Mouse (Mus musculus) MEL-GATA-1-ER (cell line): ENCODE results near the gene Arhgap6.

Experiments
- DNase-seq: peaks from one replicate; pipeline ENCODE4 v3.0.0-alpha.2; 2012; ENCODE audit warnings: low read depth; ENCODE audit errors: extremely low read depth

Gene Arhgap6

GRCm38 (mm10) chrX:168794974-168795858, at the start of gene Arhgap6:
Gene Arhgap6 (plus strand): TSS chrX:168795099.
- DNase-seq, result no peak

- no peak for DNase-seq
These were observed 47.9 kb upstream of the Arhgap6 start for GRCm38 (mm10) chrX:168747011-168747410.

DNA sequence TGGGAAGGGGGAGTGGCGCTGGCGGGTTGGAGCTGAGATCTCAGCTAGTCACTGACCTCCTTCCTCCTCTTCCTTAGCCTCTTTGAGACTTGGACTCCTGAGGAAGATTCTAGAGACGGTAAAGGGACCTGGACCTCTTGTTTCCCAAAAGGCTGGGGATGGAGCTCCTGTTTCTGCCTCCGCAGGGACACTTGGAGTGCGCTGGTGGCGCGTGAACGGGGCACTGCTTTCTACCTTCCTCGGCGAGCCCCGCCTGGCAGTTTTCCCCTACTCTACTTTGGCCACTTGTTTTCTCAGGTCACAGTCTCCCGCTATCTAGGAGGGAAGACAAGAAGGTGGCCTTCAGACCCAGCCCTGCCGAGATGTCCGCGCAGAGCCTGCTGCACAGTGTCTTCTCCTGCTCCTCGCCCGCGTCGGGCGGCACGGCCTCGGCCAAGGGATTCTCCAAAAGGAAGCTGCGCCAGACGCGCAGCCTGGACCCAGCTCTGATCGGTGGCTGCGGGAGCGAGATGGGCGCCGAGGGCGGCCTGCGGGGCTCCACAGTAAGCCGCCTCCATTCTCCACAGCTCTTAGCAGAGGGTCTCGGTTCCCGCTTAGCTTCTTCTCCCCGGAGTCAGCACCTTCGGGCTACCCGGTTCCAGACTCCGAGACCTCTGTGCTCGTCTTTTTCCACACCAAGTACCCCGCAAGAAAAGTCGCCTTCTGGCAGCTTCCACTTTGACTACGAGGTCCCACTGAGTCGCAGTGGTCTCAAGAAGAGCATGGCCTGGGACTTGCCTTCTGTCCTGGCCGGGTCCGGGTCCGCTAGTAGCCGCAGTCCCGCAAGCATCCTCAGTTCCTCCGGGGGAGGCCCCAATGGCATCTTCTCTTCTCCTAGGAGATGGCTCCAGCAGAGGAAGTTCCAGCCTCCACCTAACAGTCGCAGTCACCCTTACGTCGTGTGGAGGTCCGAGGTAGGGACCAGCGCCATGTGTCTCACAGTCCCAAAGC, 1.3 kb downstream of the Arhgap6 start:
- DNase-seq, result no peak

DNA sequence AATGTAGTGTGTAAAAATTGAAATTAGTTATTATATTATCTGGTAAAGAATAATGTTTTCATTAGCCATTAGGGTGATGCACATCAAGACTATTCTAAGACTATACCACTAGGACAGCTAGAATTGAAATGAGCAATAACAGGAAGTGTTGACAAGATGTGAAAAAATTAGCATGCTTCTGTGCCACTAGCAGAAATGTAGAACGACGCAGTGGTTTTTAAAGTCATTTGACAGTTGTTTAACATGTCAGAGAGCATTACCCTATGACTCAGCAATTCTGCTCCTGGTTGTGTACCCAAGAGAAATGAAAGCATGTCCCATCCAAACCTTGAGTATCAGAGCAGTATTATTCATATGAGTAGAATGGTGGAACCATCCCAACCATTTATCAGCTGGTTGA, 9.8 kb downstream of the Arhgap6 start:
- DNase-seq, result no peak

GRCm38 (mm10) chrX:168810513-168811265, 15.8 kb downstream of the Arhgap6 start:
- DNase-seq, result no peak

- peak; percentile 5 for DNase-seq
These were observed 24.0 kb downstream of the Arhgap6 start for GRCm38 (mm10) chrX:168818858-168819257.

DNA sequence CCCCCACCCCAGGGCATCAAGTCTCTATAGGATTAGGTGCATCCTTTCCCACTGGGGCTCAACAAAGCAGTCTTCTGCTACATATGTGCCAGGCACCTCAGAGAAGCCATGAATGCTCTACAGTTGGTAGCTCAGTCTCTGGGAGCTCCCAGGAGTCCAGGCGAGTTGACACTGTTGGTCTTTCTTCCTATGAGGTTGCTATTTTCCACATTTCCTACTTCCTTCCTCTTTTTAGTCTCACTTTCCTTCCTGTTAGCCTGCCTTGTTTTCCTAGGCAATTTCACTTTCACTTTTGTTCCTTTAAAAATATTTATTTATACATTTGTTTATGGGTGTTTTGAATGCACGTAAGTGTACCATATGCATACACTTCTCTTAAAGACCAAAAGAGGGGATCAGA, 29.3 kb downstream of the Arhgap6 start:
- no peak for DNase-seq

DNA sequence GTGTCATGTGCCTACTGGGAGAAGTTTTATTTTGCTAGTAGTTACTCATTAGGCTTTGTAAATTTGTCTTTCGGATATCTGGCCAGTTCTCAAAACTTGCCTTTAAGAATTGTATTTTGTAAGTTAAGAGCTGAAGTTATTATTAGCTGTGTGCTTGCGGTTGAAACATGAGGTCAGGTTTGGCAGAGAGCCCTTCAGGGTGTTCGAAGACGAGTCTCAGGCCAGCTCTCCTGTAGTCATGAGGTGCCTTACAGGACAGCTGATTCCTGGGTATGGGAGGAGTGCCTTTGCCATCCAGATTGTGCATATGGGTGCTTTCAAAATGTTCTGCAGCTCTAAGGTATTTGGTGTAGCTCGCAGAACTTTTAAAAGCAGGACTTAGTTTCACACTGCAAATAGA, 37.4 kb downstream of the Arhgap6 start:
- no peak for DNase-seq

DNA sequence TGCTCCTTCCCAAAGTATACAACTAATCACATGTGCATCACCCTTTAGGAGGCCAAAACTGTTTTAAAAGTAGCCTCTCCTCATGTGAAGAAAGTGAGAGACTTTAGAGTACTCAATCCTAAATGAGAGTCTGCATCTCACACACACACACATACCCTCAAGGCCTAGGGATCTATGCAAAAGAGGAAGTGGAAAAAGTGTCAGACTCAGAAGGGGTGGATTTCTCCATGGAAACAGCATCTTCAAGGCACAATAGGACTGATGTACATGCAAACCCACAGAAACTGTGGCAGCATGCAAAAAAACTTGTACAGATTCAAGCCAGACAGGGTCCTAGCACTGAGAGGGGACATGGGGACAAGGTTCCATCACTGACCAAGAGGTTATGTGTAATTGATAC, 53.2 kb downstream of the Arhgap6 start:
- DNase-seq, result no peak

GRCm38 (mm10) chrX:168874688-168875087, 79.8 kb downstream of the Arhgap6 start:
- DNase-seq, result no peak

- DNase-seq, result no peak
These were observed 108.7 kb downstream of the Arhgap6 start for GRCm38 (mm10) chrX:168903557-168903956.

- DNase-seq, result no peak
These were observed 109.2 kb downstream of the Arhgap6 start for GRCm38 (mm10) chrX:168904086-168904485.

DNA sequence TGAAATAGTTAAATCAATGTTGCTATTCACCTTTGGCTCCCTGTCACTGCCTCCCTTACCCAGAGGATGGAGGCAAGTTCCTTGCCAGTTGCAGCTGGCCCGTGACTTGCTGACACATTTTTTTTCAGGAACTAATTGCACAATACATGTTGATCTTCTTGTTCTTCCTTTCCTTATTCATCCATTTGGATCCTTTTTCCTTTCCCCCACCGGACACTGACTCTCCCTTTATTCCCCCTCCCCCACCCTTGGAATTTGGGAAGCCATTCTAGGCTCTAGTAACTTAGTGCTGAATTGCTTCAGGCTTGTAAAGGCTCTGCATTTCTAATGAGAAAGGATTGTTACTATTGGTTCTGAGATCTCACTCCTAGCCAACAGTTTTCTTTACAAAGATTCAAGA, 112.7 kb downstream of the Arhgap6 start:
- DNase-seq, result no peak

- DNase-seq, result peak; percentile 31
These were observed 118.6 kb downstream of the Arhgap6 start for GRCm38 (mm10) chrX:168913519-168913918.

- no peak for DNase-seq
These were observed 126.0 kb downstream of the Arhgap6 start for GRCm38 (mm10) chrX:168920942-168921341.

DNA sequence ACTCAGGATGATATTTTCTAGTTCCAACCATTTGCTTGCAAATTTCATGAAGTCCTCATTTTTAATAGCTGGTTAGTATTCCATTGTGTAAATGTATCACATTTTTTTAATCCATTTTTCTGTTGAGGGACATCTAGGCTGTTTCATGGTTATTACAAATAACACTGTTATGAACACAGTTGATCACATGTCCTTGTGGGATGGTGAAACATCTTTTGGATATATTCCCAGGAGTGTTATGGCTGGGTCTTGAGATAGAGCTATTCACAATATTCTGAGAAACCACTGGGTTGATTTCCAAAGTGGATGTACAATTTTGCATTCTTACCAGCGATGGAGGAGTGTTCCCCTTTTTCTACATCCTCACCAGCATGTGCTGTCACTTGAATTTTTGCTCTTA, 137.5 kb downstream of the Arhgap6 start:
- no peak for DNase-seq

DNA sequence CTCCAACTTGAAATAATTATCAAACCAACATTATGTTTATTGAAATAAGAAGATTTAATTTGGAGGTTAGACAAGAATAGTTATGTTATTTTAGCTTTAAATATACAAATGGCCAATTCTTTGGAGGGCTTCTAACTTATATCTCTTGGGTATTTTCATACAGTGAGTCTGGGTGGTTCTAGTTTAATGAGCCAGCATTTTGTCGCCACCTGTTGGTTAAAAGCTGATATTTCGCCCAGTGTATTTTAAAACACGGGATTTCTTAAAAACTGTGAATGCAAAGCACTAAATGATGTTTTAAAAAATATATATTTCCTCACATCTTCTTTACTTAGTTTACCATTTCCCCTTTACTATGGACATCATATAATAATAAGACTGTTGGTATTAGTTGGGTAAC, 140.5 kb downstream of the Arhgap6 start:
- DNase-seq, result peak; percentile 43

GRCm38 (mm10) chrX:168937941-168938340, 143.0 kb downstream of the Arhgap6 start:
- peak; percentile 15 for DNase-seq

DNA sequence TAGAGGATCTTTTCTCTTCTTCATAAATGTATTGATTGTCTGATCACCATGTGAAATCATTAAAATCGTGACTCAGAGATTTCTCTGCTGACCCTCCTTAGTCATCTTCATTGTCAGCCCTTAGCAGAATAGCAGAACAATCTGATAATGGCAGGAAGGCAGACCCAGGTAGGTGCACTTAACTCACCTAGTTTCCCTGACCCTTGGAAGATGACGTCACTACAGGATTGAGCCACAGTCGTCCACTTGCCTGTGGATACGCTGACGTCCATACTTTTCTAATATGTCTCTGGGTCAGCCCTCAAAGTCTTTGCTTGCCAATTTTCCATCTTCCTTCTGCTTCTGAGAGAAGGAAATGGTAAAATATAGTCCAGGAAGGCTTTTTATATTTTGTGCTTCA, 146.8 kb downstream of the Arhgap6 start:
- no peak for DNase-seq

DNA sequence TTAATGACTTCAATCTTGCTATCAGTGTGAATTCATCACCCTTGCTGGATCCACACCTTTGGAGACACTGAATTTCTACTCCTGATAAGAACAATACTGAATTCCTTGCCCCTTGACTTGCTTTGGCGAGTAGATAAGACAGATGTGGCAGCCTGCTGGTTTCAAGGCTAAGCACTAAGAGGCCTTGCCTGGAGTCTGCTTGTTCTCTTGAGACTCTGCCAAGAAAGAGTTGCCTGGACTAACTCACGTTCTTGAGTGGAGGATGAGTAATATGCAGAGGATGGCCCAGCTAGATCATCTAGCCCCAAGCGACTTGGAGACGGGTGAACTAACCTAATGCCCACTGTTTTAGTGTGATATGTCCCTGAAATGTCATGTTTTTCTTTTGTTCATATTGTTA, 148.3 kb downstream of the Arhgap6 start:
- no peak for DNase-seq

DNA sequence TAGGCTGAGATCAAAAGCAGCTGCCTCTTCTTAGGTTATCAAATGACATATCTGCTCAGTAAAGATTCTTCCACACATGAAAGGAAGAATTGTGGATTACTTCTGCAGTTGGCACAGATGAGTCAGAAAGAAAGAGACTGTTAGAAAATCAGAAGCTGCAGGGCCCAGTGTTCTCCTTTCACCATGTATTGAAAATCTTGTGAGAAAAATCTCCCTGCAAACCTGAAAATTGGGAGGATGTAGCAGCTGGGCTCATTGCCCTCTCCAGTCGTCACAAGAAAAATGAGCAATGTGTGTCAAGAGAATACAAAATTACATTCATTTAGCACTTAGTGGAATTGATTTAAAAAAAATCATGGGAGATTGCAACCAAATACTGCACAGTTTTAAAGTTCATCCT, 180.5 kb downstream of the Arhgap6 start:
- no peak for DNase-seq
